Mouse (Mus musculus) left cerebral cortex, adult 18-20 months (tissue): ENCODE measurements around the gene Olfr683. TPM values are rescaled to one million over a fixed set of nuclear protein-coding genes. Genes with fewer than 3 reads are reported as not detected.
A peak's percentile ranks its signal among the peaks of the same experiment; 100 is the strongest.
"Not testable (repeated sequence)": the region's sequence is repeated elsewhere in the genome, so short reads cannot be mapped to it uniquely, and the experiment has no call there.

Source experiments
- DNase-seq, 2 experiments: peaks; one replicate each; pipeline ENCODE4 v3.0.0; 2021 to 2022; ENCODE audit warnings: low spot score in 2 of 2, mixed read lengths in 1 of 2
- long read RNA-seq, 2 experiments: library from polyadenylated mRNA; stranded (forward); transcript quantifications; one replicate each; pipeline ENCODE4 v2.0.0; 2021
- total RNA-seq, 2 experiments: library from RNA; stranded (reverse); gene quantifications; 2 replicates each; pipeline ENCODE4 v1.2.3; 2021

Olfr683 gene
- not detected for total RNA-seq
- long read RNA-seq, experiment 1, result 0 reads
- long read RNA-seq, experiment 2, result 0 reads

DNA sequence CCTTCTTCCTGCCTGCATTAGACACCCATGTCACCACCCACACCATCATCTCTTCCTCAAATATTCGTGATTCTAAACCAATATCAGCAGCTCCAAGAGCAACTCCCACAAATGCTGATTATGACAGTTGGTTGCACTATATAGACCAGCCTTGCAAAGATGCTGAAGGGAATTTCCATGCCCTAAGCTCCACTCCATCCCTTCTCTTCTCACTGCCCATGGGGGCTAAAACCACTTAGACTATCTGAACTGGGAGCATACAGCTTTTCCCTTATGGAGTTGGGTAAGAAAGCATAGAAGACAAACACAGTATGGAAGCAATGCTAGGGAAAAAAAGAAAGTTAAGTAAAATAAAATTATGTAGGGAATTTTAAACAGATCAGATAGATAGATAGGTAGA, at the start of gene Olfr683:
Gene Olfr683 (minus strand): TSS at position 101 of the 400 bp plus-strand sequence.
- DNase-seq, result no peak

DNA sequence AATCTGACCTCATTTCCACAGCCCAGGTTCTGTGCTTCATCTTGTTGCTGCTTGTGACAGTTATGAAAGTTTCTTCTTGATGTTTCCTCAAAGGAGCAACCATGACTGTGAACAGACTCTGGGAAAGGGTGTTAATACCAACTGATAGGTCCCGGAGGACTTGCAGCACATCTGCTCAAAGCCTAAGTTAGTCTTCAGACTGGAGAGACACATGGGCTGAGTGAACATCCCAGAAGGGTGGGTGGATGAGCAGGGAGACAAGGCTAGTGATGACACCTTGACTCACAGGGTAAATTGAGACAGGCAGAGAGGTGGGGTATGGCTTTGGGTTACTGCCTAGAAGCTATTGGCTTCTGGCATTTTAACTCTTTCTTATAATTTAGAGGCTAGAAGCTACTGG, 39.1 kb upstream of the Olfr683 start, which contains the start of gene Olfr685:
Gene Olfr685 (minus strand): TSS at position 101 of the 400 bp plus-strand sequence.
- DNase-seq, result no peak

DNA sequence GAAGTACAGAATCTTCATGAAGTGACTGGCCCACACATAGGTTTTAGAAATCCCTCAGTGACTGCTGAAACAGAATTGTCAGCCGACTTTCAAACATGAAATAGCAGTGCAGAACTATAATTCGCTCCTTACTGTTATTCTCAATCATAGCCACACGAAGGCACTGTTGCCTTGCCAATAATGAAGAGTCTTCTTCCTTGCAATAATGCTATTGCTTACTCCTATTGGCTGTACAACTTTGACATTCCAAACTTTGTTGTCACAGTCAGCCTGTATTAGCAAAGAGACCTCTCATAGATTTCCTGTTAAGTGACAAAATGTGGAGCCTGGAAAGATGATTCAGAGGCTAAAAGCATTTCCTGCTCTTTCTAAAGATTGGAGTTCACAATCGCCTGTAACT, 24.0 kb upstream of the Olfr683 start:
- peak; percentile 12 to 33 for DNase-seq

DNA sequence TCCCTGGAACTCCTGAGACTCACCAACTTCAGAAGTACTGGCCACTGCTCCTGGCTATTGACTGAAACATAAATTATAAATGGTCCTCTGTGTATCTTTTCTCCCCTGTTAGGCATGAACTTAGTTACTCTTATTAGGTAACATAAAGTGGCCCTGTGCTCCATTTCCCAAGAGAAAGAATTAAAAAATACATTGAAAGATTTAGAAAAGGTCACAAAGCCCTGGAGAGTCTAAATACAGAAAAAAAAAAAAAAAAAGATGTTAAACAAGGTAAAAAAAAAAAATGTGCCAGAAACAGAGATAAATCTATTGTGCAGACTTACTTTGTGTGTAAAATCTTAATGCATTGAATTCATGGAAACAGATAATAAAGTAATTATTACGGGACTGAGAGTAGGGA, 16.7 kb upstream of the Olfr683 start, which contains the start of gene Olfr684:
Gene Olfr684 (minus strand): TSS at position 101 of the 400 bp plus-strand sequence.
- DNase-seq, result no peak

DNA sequence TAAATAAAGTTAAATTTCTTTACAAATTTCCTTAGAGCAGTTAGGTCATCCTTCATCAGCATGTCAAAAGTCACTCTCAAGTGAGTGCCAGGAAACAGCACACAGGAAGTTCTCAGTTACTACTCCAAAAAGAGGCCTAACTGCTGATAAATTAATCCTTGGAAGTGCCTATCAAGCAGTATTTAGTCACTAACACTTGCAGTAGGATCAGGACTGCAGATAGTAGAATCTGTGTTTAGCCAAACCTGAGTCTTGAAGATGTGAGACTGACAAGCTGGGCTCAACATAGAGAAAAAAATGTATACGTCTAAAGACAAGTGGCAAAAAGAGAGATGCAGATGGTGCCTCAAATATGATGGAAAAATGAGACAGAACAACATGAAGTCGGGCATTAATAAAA, 5.5 kb downstream of the Olfr683 start:
- no peak for DNase-seq

DNA sequence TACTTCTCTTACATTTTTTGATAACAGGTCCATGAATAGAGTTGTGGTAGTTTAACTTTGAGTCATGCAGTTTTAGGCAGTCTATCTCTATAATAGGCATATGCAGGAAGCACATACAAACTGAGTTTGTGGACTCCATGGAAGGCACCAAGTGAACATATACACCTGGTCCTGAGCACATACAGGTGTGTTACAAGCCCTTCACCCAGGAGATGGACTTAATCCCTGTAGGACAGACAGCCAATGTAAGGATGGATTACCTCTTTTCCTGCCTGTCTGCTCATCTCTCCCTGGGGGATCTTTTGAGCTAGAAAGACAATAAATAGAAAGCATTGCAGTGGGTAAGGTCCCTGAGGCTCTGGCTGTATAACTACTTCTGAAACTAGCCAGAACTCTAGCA, 30.3 kb downstream of the Olfr683 start, which contains the start of gene Olfr681:
Gene Olfr681 (plus strand): TSS at position 301 of the 400 bp plus-strand sequence.
- no peak for DNase-seq

DNA sequence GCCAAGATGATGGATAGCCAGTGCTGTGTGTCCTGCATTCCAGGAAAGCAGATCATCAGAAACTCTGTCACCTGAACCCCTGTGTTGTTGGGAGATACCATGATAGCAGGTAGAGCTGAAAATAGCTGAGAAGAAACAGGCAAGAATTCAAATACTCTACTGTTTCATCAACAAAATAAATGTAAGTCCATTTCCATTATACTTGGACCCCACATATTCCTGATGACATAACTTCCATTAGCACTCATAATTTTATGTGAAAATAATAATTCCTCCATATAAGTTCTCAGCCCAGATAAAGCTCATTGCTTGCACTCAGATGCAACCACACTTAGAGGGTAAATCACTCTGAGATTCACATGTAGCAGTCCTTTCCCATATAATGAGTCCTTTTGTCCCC, 54.1 kb downstream of the Olfr683 start, which contains the start of gene Olfr680-ps1:
Gene Olfr680-ps1 (minus strand): TSS at position 101 of the 400 bp plus-strand sequence.
- DNase-seq, result not testable (repeated sequence)

Other genes starting within 250 kb of the Olfr683 start
- not detected for gene Olfr667, start 225.5 kb downstream of the Olfr683 start, total RNA-seq
- gene Olfr668, start 219.0 kb downstream of the Olfr683 start, total RNA-seq, result not detected
- not detected for gene Olfr669, start 212.8 kb downstream of the Olfr683 start, total RNA-seq
- gene Olfr670, start 184.4 kb downstream of the Olfr683 start, total RNA-seq, result not detected
- gene Olfr671, start 167.9 kb downstream of the Olfr683 start, total RNA-seq, result not detected
- gene Olfr672, start 145.0 kb downstream of the Olfr683 start, total RNA-seq, result not detected
- not detected for gene Olfr675, start 118.6 kb downstream of the Olfr683 start, total RNA-seq
- not detected for gene Olfr676, start 114.3 kb downstream of the Olfr683 start, total RNA-seq
- not detected for gene Olfr677, start 95.6 kb downstream of the Olfr683 start, total RNA-seq
- gene Olfr678, start 82.5 kb downstream of the Olfr683 start, total RNA-seq, result not detected
- gene Olfr679, start 65.8 kb downstream of the Olfr683 start, total RNA-seq, result not detected
- gene Olfr680-ps1, start 54.2 kb downstream of the Olfr683 start, total RNA-seq, result not detected
- not detected for gene Olfr681, start 30.2 kb downstream of the Olfr683 start, total RNA-seq
- gene Olfr684, start 16.6 kb upstream of the Olfr683 start, total RNA-seq, result not detected
- not detected for gene Olfr685, start 39.0 kb upstream of the Olfr683 start, total RNA-seq
- not detected for gene Olfr686, start 60.5 kb upstream of the Olfr683 start, total RNA-seq
- not detected for gene Olfr688, start 141.1 kb upstream of the Olfr683 start, total RNA-seq
- not detected for gene Olfr689, start 164.2 kb upstream of the Olfr683 start, total RNA-seq
- 1 to 10 TPM in 1 of 2 experiments, under 1 TPM in 1; 0.98 to 1.3 TPM for gene Olfr690, start 187.1 kb upstream of the Olfr683 start, total RNA-seq
- under 1 TPM; 0.56 to 0.98 TPM for gene Olfr691, start 195.3 kb upstream of the Olfr683 start, total RNA-seq
- gene Olfr692, start 221.2 kb upstream of the Olfr683 start, total RNA-seq, result not detected
- not detected for gene Gm5901, start 228.0 kb upstream of the Olfr683 start, total RNA-seq